Mouse (Mus musculus): ENCODE measurements around the gene Cplx1. TPM values are rescaled to one million over a fixed set of nuclear protein-coding genes. Genes with fewer than 3 reads are reported as not detected.

Cplx1 gene
- polyA plus RNA-seq, 1 experiment from 2014 or later = 0.23 TPM

DNA sequence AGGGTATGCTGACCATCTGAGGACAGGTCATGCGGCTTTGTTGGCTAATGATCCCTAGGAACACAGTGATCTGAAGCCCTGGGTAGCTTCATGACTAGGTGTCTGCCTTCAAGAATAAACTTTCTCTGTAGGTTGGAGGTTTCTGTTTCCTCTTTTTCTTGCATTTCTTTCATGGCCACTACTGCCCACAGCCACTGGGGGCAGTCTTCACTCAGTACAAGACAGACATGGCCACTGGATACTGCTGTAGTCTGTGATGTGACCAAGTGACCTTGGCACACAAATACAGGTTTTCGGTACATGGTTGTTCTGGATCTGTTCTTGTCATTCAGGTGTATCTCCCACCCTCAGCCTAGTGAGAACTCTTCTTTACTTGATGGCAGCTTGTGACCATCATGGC lies 64.6 kb downstream of the Cplx1 start:
- no peaks in the 10 kb centered on the region for H3K9me3 ChIP-seq (ENCODE audit: control insufficient read depth, low read length)
- no peak overlapping the region for H3K4me2 ChIP-seq (replicated peaks; ENCODE audit: low read depth, low read length)
- H3K27me3 ChIP-seq (ENCODE audit: control insufficient read depth, insufficient read depth, low read length) = no peaks in the 10 kb centered on the region
- H3K9ac ChIP-seq (ENCODE audit: low read depth, low read length) = no peak overlapping the region
- 86% methylated on average over 2 of the region's 2 CpGs for WGBS
- no peak overlapping the region for H3K27ac ChIP-seq (ENCODE audit: low read depth, low read length)
- no peak overlapping the region for H3K4me3 ChIP-seq (ENCODE audit: low read length)
- ATAC-seq (ENCODE audit: low FRiP score, low TSS enrichment) = no peak
- no peaks in the 10 kb centered on the region for H3K4me1 ChIP-seq (ENCODE audit: control insufficient read depth, insufficient read depth, low read length)
- peaks cover 67% of the 10 kb centered on the region for H3K36me3 ChIP-seq (ENCODE audit: control insufficient read depth, insufficient read depth, low read length)

DNA sequence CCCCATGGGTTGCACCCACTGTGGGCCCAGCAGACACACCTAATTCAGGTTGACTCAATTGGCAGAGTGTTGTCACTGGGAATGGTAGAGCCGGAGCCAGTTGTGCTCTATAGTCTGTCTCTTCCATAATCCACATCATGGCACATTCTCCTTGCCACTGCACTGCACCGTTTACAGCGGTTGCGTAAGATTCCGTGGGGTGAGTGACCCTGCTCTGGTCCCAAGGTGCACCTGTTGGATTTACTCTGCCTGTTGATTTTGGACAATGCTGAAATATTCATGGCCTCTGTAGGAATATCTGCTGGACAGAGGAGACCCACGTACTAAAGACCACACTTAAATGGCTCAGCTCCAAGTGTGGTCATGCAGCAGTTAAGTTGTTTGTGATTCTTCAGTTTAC lies 66.8 kb downstream of the Cplx1 start:
- H3K9me3 ChIP-seq (ENCODE audit: control insufficient read depth, low read length) = no peaks in the 10 kb centered on the region
- no peak overlapping the region for H3K4me2 ChIP-seq (replicated peaks; ENCODE audit: low read depth, low read length)
- peaks cover 55% of the 10 kb centered on the region for H3K36me3 ChIP-seq (ENCODE audit: control insufficient read depth, insufficient read depth, low read length)
- no peak overlapping the region for H3K9ac ChIP-seq (ENCODE audit: low read depth, low read length)
- no peaks in the 10 kb centered on the region for H3K27me3 ChIP-seq (ENCODE audit: control insufficient read depth, insufficient read depth, low read length)
- H3K27ac ChIP-seq (ENCODE audit: low read depth, low read length) = no peak overlapping the region
- no peak overlapping the region for H3K4me3 ChIP-seq (ENCODE audit: low read length)
- no peak for ATAC-seq (ENCODE audit: low FRiP score, low TSS enrichment)
- WGBS = 90% methylated on average over 6 of the region's 6 CpGs
- H3K4me1 ChIP-seq (ENCODE audit: control insufficient read depth, insufficient read depth, low read length) = no peaks in the 10 kb centered on the region

DNA sequence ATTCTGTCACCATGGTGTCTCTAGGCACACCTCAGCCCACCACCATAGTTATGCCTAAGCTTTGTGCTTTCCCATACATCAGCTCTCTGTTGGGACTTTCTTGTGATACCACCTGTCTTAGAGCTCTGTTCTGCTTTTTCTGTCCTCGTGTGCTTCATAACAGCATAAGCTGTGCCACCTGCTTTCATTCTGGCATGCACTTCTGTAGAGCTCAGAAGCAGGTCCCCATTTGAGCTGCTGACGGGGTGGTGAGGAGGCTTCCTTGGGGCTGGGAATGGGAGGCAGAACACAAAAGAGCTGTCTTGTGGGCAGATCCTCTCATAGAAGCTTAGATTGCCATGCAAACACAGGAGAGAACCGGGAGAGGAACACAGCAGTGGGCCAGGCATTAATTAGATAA lies 73.8 kb downstream of the Cplx1 start:
- Histone ChIP-seq H3K27me3 (ENCODE audit: control insufficient read depth, insufficient read depth, low read length) (no peaks in the 10 kb centered on the region), H3K9ac (ENCODE audit: low read depth, low read length) (no peak overlapping the region), H3K36me3 (ENCODE audit: control insufficient read depth, insufficient read depth, low read length) (peaks cover 66% of the 10 kb centered on the region), H3K9me3 (ENCODE audit: control insufficient read depth, low read length) (no peaks in the 10 kb centered on the region), H3K4me2 (replicated peaks; ENCODE audit: low read depth, low read length) (no peak overlapping the region), H3K4me3 (ENCODE audit: low read length) (no peak overlapping the region), H3K27ac (ENCODE audit: low read depth, low read length) (no peak overlapping the region), H3K4me1 (ENCODE audit: control insufficient read depth, insufficient read depth, low read length) (no peaks in the 10 kb centered on the region)
- 91% methylated on average over 3 of the region's 3 CpGs for WGBS
- ATAC-seq (ENCODE audit: low FRiP score, low TSS enrichment) = no peak

DNA sequence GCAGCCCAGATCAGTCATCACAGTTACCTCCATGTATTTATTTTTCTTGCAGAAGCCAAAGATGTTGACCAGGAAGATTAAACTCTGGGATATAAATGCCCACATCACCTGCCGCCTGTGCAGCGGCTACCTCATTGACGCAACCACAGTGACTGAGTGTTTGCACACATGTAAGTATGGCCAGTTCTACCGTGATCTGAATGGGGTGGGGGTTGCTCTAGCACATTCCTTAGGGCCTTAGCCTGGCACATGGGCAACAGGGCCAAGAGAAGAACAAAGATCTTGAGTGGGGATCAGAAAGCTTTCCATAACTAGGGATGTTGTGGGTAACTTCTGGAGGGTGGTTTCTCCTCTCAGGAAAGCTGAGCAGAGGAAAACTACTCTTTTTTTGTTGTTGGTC lies 76.1 kb downstream of the Cplx1 start:
- no peaks in the 10 kb centered on the region for H3K9me3 ChIP-seq (ENCODE audit: control insufficient read depth, low read length)
- no peaks in the 10 kb centered on the region for H3K27me3 ChIP-seq (ENCODE audit: control insufficient read depth, insufficient read depth, low read length)
- H3K9ac ChIP-seq (ENCODE audit: low read depth, low read length) = no peak overlapping the region
- no peak overlapping the region for H3K4me2 ChIP-seq (replicated peaks; ENCODE audit: low read depth, low read length)
- WGBS = 90% methylated on average over 4 of the region's 4 CpGs
- no peak for ATAC-seq (ENCODE audit: low FRiP score, low TSS enrichment)
- H3K4me1 ChIP-seq (ENCODE audit: control insufficient read depth, insufficient read depth, low read length) = no peaks in the 10 kb centered on the region
- no peak overlapping the region for H3K4me3 ChIP-seq (ENCODE audit: low read length)
- peaks cover 61% of the 10 kb centered on the region for H3K36me3 ChIP-seq (ENCODE audit: control insufficient read depth, insufficient read depth, low read length)
- no peak overlapping the region for H3K27ac ChIP-seq (ENCODE audit: low read depth, low read length)

DNA sequence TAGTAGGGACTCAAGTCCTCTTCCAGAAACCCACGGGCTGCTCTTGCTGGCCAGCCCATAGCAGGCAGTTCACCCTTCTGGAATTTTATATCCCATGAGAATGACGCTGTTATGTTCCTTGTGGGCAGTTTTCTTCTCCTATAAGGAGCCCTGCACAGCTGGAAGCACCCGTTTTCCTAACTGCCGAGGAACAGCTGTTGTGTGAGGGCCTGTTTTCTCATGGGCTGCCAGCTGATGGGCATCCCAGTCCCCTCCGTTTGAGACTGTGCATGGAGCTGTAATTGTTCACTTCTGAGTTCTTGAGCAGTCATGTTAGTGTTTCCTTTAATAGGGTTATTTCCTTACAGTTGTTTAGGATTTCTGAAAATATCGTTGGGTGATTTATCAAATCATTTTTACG lies 80.2 kb downstream of the Cplx1 start:
- H3K4me3 ChIP-seq (ENCODE audit: low read length) = no peak overlapping the region

More for the DNA sequence above, 80.2 kb downstream of the Cplx1 start:
- peaks cover 23% of the 10 kb centered on the region for H3K36me3 ChIP-seq (ENCODE audit: control insufficient read depth, insufficient read depth, low read length)
- WGBS = 80% methylated on average over 7 of the region's 7 CpGs
- no peak overlapping the region for H3K9ac ChIP-seq (ENCODE audit: low read depth, low read length)
- H3K9me3 ChIP-seq (ENCODE audit: control insufficient read depth, low read length) = no peaks in the 10 kb centered on the region
- ATAC-seq (ENCODE audit: low FRiP score, low TSS enrichment) = no peak
- H3K4me2 ChIP-seq (replicated peaks; ENCODE audit: low read depth, low read length) = no peak overlapping the region
- no peaks in the 10 kb centered on the region for H3K27me3 ChIP-seq (ENCODE audit: control insufficient read depth, insufficient read depth, low read length)
- H3K4me1 ChIP-seq (ENCODE audit: control insufficient read depth, insufficient read depth, low read length) = no peaks in the 10 kb centered on the region
- no peak overlapping the region for H3K27ac ChIP-seq (ENCODE audit: low read depth, low read length)

Other genes with a start within 250 kb of the Cplx1 start
- gene Pigg, start 237.4 kb downstream of the Cplx1 start, polyA plus RNA-seq (2014; fragmentation: Nextera tagmentation; extraction: Ambion mirVana) = 2.5 and 3.1 TPM in 2 replicates
- gene Gm42517, start 182.1 kb downstream of the Cplx1 start, polyA plus RNA-seq (2014; fragmentation: Nextera tagmentation; extraction: Ambion mirVana) = not detected in 2 replicates
- 0.23 and 0.27 TPM in 2 replicates for gene Pde6b, start 161.6 kb downstream of the Cplx1 start, polyA plus RNA-seq (2014; fragmentation: Nextera tagmentation; extraction: Ambion mirVana)
- gene Atp5k, start 115.6 kb downstream of the Cplx1 start, polyA plus RNA-seq (2014; fragmentation: Nextera tagmentation; extraction: Ambion mirVana) = 398 and 564 TPM in 2 replicates
- gene Mfsd7a, start 101.1 kb downstream of the Cplx1 start, polyA plus RNA-seq (2014; fragmentation: Nextera tagmentation; extraction: Ambion mirVana) = 0.30 and 0.40 TPM in 2 replicates
- 17.2 and 28.2 TPM in 2 replicates for gene Pcgf3, start 88.8 kb downstream of the Cplx1 start, polyA plus RNA-seq (2014; fragmentation: Nextera tagmentation; extraction: Ambion mirVana)
- gene Gak, start 79.7 kb upstream of the Cplx1 start, polyA plus RNA-seq (2014; fragmentation: Nextera tagmentation; extraction: Ambion mirVana) = 30.4 and 48.8 TPM in 2 replicates
- 23.0 and 29.0 TPM in 2 replicates for gene Tmem175, start 79.7 kb upstream of the Cplx1 start, polyA plus RNA-seq (2014; fragmentation: Nextera tagmentation; extraction: Ambion mirVana)
- gene Idua, start 110.3 kb upstream of the Cplx1 start, polyA plus RNA-seq (2014; fragmentation: Nextera tagmentation; extraction: Ambion mirVana) = 11.0 and 11.3 TPM in 2 replicates
- 5.0 and 9.1 TPM in 2 replicates for gene Dgkq, start 119.6 kb upstream of the Cplx1 start, polyA plus RNA-seq (2014; fragmentation: Nextera tagmentation; extraction: Ambion mirVana)
- 0.80 and 1.5 TPM in 2 replicates for gene Slc26a1, start 125.5 kb upstream of the Cplx1 start, polyA plus RNA-seq (2014; fragmentation: Nextera tagmentation; extraction: Ambion mirVana)
- 24.0 and 32.7 TPM in 2 replicates for gene Fgfrl1, start 142.4 kb upstream of the Cplx1 start, polyA plus RNA-seq (2014; fragmentation: Nextera tagmentation; extraction: Ambion mirVana)
- gene Rnf212, start 225.0 kb upstream of the Cplx1 start, polyA plus RNA-seq (2014; fragmentation: Nextera tagmentation; extraction: Ambion mirVana) = not detected in 2 replicates
- gene Tmed11, start 245.3 kb upstream of the Cplx1 start, polyA plus RNA-seq (2014; fragmentation: Nextera tagmentation; extraction: Ambion mirVana) = not detected in 2 replicates